Mouse (Mus musculus) heart, adult 2 months (tissue): ENCODE measurements around the gene 4930544D05Rik.

ENCODE experiments used
- EP300 ChIP-seq: fragments of 200-500 bp; IDR thresholded peaks from 2 replicates; pipeline ENCODE4 v1.6.1; 2011; ENCODE audit warnings: low read depth, low read length, control low read depth; ENCODE audit not compliant: insufficient read depth
- POLR2A ChIP-seq: fragments of 200-500 bp; IDR thresholded peaks from 2 replicates; pipeline ENCODE4 v1.6.1; 2011; ENCODE audit warnings: mild to moderate bottlenecking, low read depth, low read length, control low read depth; ENCODE audit not compliant: insufficient read depth

- TF ChIP-seq POLR2A (no peak), EP300 (no peak)
Observed at GRCm38 (mm10) chr11:70595638-70596037, 20.0 kb upstream of the 4930544D05Rik start.
